8 mouse cellular contexts compared by ENCODE assay signal in genomic region chr16:44016164-44016563, GRCm38 (mm10). TPM values are rescaled to one million over a fixed set of nuclear protein-coding genes. Genes with fewer than 3 reads are reported as not detected.
DNase-seq lines count a peak whose midpoint lies in the region; ATAC-seq and TF ChIP-seq lines count a peak whose summit lies in the region.

No protein-coding gene starts in this region.

- no peak overlapping the region for H3K4me2 ChIP-seq in midbrain, embryonic 11.5 days
- H3K4me2 ChIP-seq in midbrain, postnatal 0 days (ENCODE audit: low read depth, low read length, poor library complexity, severe bottlenecking), result no peak overlapping the region
- H3K4me2 ChIP-seq in lung, postnatal 0 days (replicated peaks; ENCODE audit: low read depth, low read length), result peak overlapping the region; percentile 41
- peak overlapping the region; percentile 37 for H3K4me2 ChIP-seq in stomach, postnatal 0 days (replicated peaks; ENCODE audit: low read depth)

- no peaks in the 10 kb centered on the region for H3K4me1 ChIP-seq in midbrain, embryonic 11.5 days (ENCODE audit: control insufficient read depth, insufficient read depth, low read length)
- no peaks in the 10 kb centered on the region for H3K4me1 ChIP-seq in midbrain, postnatal 0 days (ENCODE audit: insufficient read depth, low read length)
- 0 out of 2 replicates have a peak, but pooled peaks cover 8% of the 10 kb centered on the region for H3K4me1 ChIP-seq in lung, postnatal 0 days (ENCODE audit: insufficient read depth, low read depth, low read length)
- H3K4me1 ChIP-seq in stomach, postnatal 0 days (replicated peaks; ENCODE audit: control insufficient read depth, insufficient read depth), result no peaks in the 10 kb centered on the region; the same call in 1 of the 2 replicates

- H3K36me3 ChIP-seq in midbrain, embryonic 11.5 days (ENCODE audit: control insufficient read depth, insufficient read depth, low read length), result no peaks in the 10 kb centered on the region
- H3K36me3 ChIP-seq in midbrain, postnatal 0 days (ENCODE audit: insufficient read depth, low read length), result no peaks in the 10 kb centered on the region
- no peaks in the 10 kb centered on the region for H3K36me3 ChIP-seq in lung, postnatal 0 days (ENCODE audit: insufficient read depth, low read length)
- no peaks in the 10 kb centered on the region for H3K36me3 ChIP-seq in stomach, postnatal 0 days (ENCODE audit: control insufficient read depth, insufficient read depth, low read length)

- H3K9ac ChIP-seq in midbrain, embryonic 11.5 days (ENCODE audit: low read length), result no peak overlapping the region
- no peak overlapping the region for H3K9ac ChIP-seq in midbrain, postnatal 0 days (replicated peaks; ENCODE audit: low read length, poor library complexity, severe bottlenecking)
- no peak overlapping the region for H3K9ac ChIP-seq in lung, postnatal 0 days (replicated peaks; ENCODE audit: low read depth)
- H3K9ac ChIP-seq in stomach, postnatal 0 days (ENCODE audit: low read length), result peak overlapping the region; percentile 39; the same call in 1 of the 2 replicates

- H3K27ac ChIP-seq in midbrain, embryonic 11.5 days (ENCODE audit: low read depth, low read length), result no peak overlapping the region
- H3K27ac ChIP-seq in midbrain, postnatal 0 days (ENCODE audit: low read depth, low read length), result no peak overlapping the region
- no peak overlapping the region for H3K27ac ChIP-seq in lung, postnatal 0 days (ENCODE audit: low read length)
- peak overlapping the region; percentile 53; the same call in 1 of the 2 replicates for H3K27ac ChIP-seq in stomach, postnatal 0 days (replicated peaks)

- WGBS in midbrain, embryonic 11.5 days, result 25% methylated on average over 11 of the region's 11 CpGs
- 32% methylated on average over 11 of the region's 11 CpGs for whole genome bisulfite sequencing in midbrain, postnatal 0 days
- WGBS in lung, postnatal 0 days, result 7% methylated on average over 11 of the region's 11 CpGs
- WGBS in stomach, postnatal 0 days, result 7% methylated on average over 11 of the region's 11 CpGs

- no peaks in the 10 kb centered on the region for H3K9me3 ChIP-seq in midbrain, embryonic 11.5 days (ENCODE audit: control insufficient read depth, low read length)
- no peaks in the 10 kb centered on the region for H3K9me3 ChIP-seq in midbrain, postnatal 0 days (ENCODE audit: low read length)
- H3K9me3 ChIP-seq in lung, postnatal 0 days (ENCODE audit: low read length), result no peaks in the 10 kb centered on the region
- H3K9me3 ChIP-seq in stomach, postnatal 0 days (ENCODE audit: control insufficient read depth, low read length), result no peaks in the 10 kb centered on the region

- no peak for TF ChIP-seq EP300 in lung, postnatal 0 days (IDR thresholded peaks at IDR 0.05)
- no peak for TF ChIP-seq EP300 in stomach, postnatal 0 days (optimal IDR thresholded peaks at IDR 0.05)

- peak; percentile 33 for DNase-seq in midbrain, embryonic 11.5 days (ENCODE audit: low spot score, missing footprints)
- DNase-seq in midbrain, postnatal 0 days (ENCODE audit: low spot score), result no peak
- DNase-seq in gonadal fat pad, adult 2 months (ENCODE audit: low read depth), result peak; percentile 46
- peak; percentile 88 for DNase-seq in kidney, adult 9 months
- DNase-seq in lung, postnatal 0 days (ENCODE audit: low spot score), result peak; percentile 87
- peak; percentile 90 for DNase-seq in stomach, postnatal 0 days (ENCODE audit: low spot score)
- no peak for DNase-seq in adipocyte (ENCODE audit: low spot score)

- no peaks in the 10 kb centered on the region for H3K27me3 ChIP-seq in midbrain, embryonic 11.5 days (ENCODE audit: control insufficient read depth, insufficient read depth, low read length)
- 0 out of 2 replicates have a peak, but pooled peaks cover 4% of the 10 kb centered on the region for H3K27me3 ChIP-seq in midbrain, postnatal 0 days (ENCODE audit: insufficient read depth, low read length)
- H3K27me3 ChIP-seq in lung, postnatal 0 days (replicated peaks; ENCODE audit: insufficient read depth, low read length), result no peaks in the 10 kb centered on the region
- no peaks in the 10 kb centered on the region for H3K27me3 ChIP-seq in stomach, postnatal 0 days (ENCODE audit: control insufficient read depth, insufficient read depth, low read length)

- TF ChIP-seq CTCF in midbrain, postnatal 0 days (IDR thresholded peaks at IDR 0.05), result no peak
- TF ChIP-seq CTCF in lung, postnatal 0 days (IDR thresholded peaks at IDR 0.05), result no peak
- TF ChIP-seq CTCF in stomach, postnatal 0 days (IDR thresholded peaks at IDR 0.05; ENCODE audit: low read depth), result no peak

- no peak overlapping the region for H3K4me3 ChIP-seq in midbrain, embryonic 11.5 days (ENCODE audit: low read depth, low read length)
- no peak overlapping the region for H3K4me3 ChIP-seq in midbrain, postnatal 0 days (ENCODE audit: low read depth, low read length)
- peak overlapping the region; percentile 10 for H3K4me3 ChIP-seq in lung, postnatal 0 days (ENCODE audit: low read depth, low read length)
- peak overlapping the region; percentile 42 for H3K4me3 ChIP-seq in stomach, postnatal 0 days (ENCODE audit: low read depth, low read length)

- ATAC-seq in midbrain, embryonic 11.5 days (ENCODE audit: low FRiP score), result no peak
- ATAC-seq in midbrain, postnatal 0 days (ENCODE audit: low FRiP score), result no peak
- peak; percentile 97 for ATAC-seq in lung, postnatal 0 days
- peak; percentile 97 for ATAC-seq in stomach, postnatal 0 days (ENCODE audit: low FRiP score, low TSS enrichment)
- ATAC-seq in frontal cortex, adult (ENCODE audit: low TSS enrichment), result no peak

RNA-seq across cellular contexts. Expression of gene Zdhhc23, which starts 36.6 kb away (rescaled TPM):
- polyA plus RNA-seq in midbrain, embryonic 11.5 days (2014; fragmentation: Nextera tagmentation; extraction: Ambion mirVana), result 0.20 and 0.46 TPM in 2 replicates
- 7.6 and 8.5 TPM in 2 replicates for total RNA-seq in midbrain, postnatal 0 days (2014; rRNA removed)
- polyA plus RNA-seq in midbrain, postnatal 0 days (2015; fragmentation: Nextera tagmentation; extraction: Ambion mirVana), result 2.6 and 2.9 TPM in 2 replicates
- 0.66 and 0.71 TPM in 2 replicates for polyA plus RNA-seq in gonadal fat pad, adult 2 months (2012; rRNA removed)
- 1.1 and 1.5 TPM in 2 replicates for polyA plus RNA-seq in lung, postnatal 0 days (2015; fragmentation: Nextera tagmentation; extraction: Ambion mirVana)
- polyA plus RNA-seq in stomach, postnatal 0 days (2015; fragmentation: Nextera tagmentation; extraction: Ambion mirVana), result 2.4 and 2.5 TPM in 2 replicates

RNA-seq across cellular contexts. Expression of gene Gramd1c, which starts 47.0 kb away (rescaled TPM):
- 2.2 and 2.3 TPM in 2 replicates for polyA plus RNA-seq in midbrain, embryonic 11.5 days (2014; fragmentation: Nextera tagmentation; extraction: Ambion mirVana)
- total RNA-seq in midbrain, postnatal 0 days (2014; rRNA removed), result 2.3 and 14.3 TPM in 2 replicates
- polyA plus RNA-seq in midbrain, postnatal 0 days (2015; fragmentation: Nextera tagmentation; extraction: Ambion mirVana), result 1.9 and 2.5 TPM in 2 replicates
- polyA plus RNA-seq in gonadal fat pad, adult 2 months (2012; rRNA removed), result 1.0 and 1.2 TPM in 2 replicates
- polyA plus RNA-seq in lung, postnatal 0 days (2015; fragmentation: Nextera tagmentation; extraction: Ambion mirVana), result 4.1 TPM in 2 replicates
- 15.8 and 16.0 TPM in 2 replicates for polyA plus RNA-seq in stomach, postnatal 0 days (2015; fragmentation: Nextera tagmentation; extraction: Ambion mirVana)

Comparison
In these comparisons a context has a peak if more than half of its experiments do, and no peak if none do; other contexts are left out.
1. DNase-seq: peak in midbrain, embryonic 11.5 days (single experiment), gonadal fat pad, adult 2 months (single experiment), kidney, adult 9 months (single experiment), lung, postnatal 0 days (single experiment) and stomach, postnatal 0 days (single experiment); none in midbrain, postnatal 0 days (single experiment) and adipocyte (single experiment).
2. ATAC-seq: peak in lung, postnatal 0 days (single experiment) and stomach, postnatal 0 days (single experiment); none in midbrain, embryonic 11.5 days (single experiment), midbrain, postnatal 0 days (single experiment) and frontal cortex, adult (single experiment).
3. H3K4me2 ChIP-seq: peak in lung, postnatal 0 days (single experiment) and stomach, postnatal 0 days (single experiment); none in midbrain, embryonic 11.5 days (single experiment) and midbrain, postnatal 0 days (single experiment).
4. H3K4me3 ChIP-seq: peak in lung, postnatal 0 days (single experiment) and stomach, postnatal 0 days (single experiment); none in midbrain, embryonic 11.5 days (single experiment) and midbrain, postnatal 0 days (single experiment).